ENCODE assay signal across 12 mouse cellular contexts in genomic region chr7:77882605-77883354, GRCm38 (mm10).
"Had no signal": no experiment of that assay in that cellular context is flagged by ENCODE, and none has a peak within 500 bp of the region (broad histone marks: within the 10 kb centered on the region; RNA-seq: fewer than 3 reads in every experiment).

No protein-coding gene starts in this region.

- H3K9me3 ChIP-seq: kidney, embryonic 15.5 days; limb, embryonic 15.5 days; liver, embryonic 12.5 days; neural tube, embryonic 12.5 days had no signal

- H3K36me3 ChIP-seq: kidney, embryonic 15.5 days; limb, embryonic 15.5 days; liver, embryonic 12.5 days; neural tube, embryonic 12.5 days had no signal

- H3K4me3 ChIP-seq: kidney, embryonic 15.5 days; left cerebral cortex, adult 2 months; limb, embryonic 15.5 days; liver, embryonic 12.5 days; neural tube, embryonic 12.5 days had no signal

- H3K27ac ChIP-seq: kidney, embryonic 15.5 days; left cerebral cortex, adult 2 months; limb, embryonic 15.5 days; liver, embryonic 12.5 days; neural tube, embryonic 12.5 days; stomach, postnatal 0 days had no signal

- ATAC-seq: liver, embryonic 12.5 days had no signal

- H3K4me2 ChIP-seq: kidney, embryonic 15.5 days; limb, embryonic 15.5 days; liver, embryonic 12.5 days; lung, embryonic 14.5 days; neural tube, embryonic 12.5 days had no signal

- H3K9ac ChIP-seq: kidney, embryonic 15.5 days; limb, embryonic 15.5 days; liver, embryonic 12.5 days; lung, embryonic 14.5 days; neural tube, embryonic 12.5 days had no signal

- H3K4me1 ChIP-seq: kidney, embryonic 15.5 days; limb, embryonic 15.5 days; liver, embryonic 12.5 days; neural tube, embryonic 12.5 days had no signal

- DNase-seq: kidney, adult 2 months; kidney, postnatal 14 days; lung, embryonic 14.5 days; lung, postnatal 10 days; lung, postnatal 4 days; thymus, postnatal 4 days had no signal

- H3K27me3 ChIP-seq: kidney, embryonic 15.5 days; limb, embryonic 15.5 days; liver, embryonic 12.5 days; neural tube, embryonic 12.5 days had no signal
